Mouse (Mus musculus) heart, embryonic 15.5 days (tissue): Measurements from ENCODE around the gene Gm8113. TPM values are rescaled to one million over a fixed set of nuclear protein-coding genes. Genes with fewer than 3 reads are reported as not detected.
"Not testable (repeated sequence)": the region's sequence is repeated elsewhere in the genome, so short reads cannot be mapped to it uniquely, and the experiment has no call there.

ENCODE experiments used
- ATAC-seq: fragments of 200-750 bp; cut with Nextera tagmentation; replicated peaks from 2 replicates; pipeline ENCODE4 v1.8.0; 2017; ENCODE audit warnings: low read depth, moderate TSS enrichment; ENCODE audit not compliant: insufficient number of reproducible peaks, insufficient read depth, low FRiP score
- H3K27ac ChIP-seq: fragments of 300-500 bp; sonication (generic); 2 replicates; pipeline ENCODE4 v1.5.1; 2015; ENCODE audit warnings: mild to moderate bottlenecking, inconsistent platforms
- H3K27me3 ChIP-seq: fragments of 300-500 bp; sonication (generic); 2 replicates; pipeline ENCODE4 v1.6.1; 2015; ENCODE audit warnings: inconsistent platforms
- H3K36me3 ChIP-seq: fragments of 300-500 bp; sonication (generic); 2 replicates; pipeline ENCODE4 v1.6.1; 2015; ENCODE audit warnings: mild to moderate bottlenecking, inconsistent platforms
- H3K4me1 ChIP-seq: fragments of 300-500 bp; sonication (generic); replicated peaks from 2 replicates; pipeline ENCODE4 v1.6.1; 2015; ENCODE audit warnings: inconsistent platforms
- H3K4me2 ChIP-seq: fragments of 300-500 bp; sonication (generic); 2 replicates; pipeline ENCODE4 v1.6.1; 2015; ENCODE audit warnings: inconsistent platforms, mild to moderate bottlenecking, moderate library complexity
- H3K4me3 ChIP-seq: fragments of 300-500 bp; sonication (generic); 2 replicates; pipeline ENCODE4 v1.5.1; 2015; ENCODE audit warnings: mild to moderate bottlenecking, inconsistent platforms
- H3K9ac ChIP-seq: fragments of 300-500 bp; sonication (generic); 2 replicates; pipeline ENCODE4 v1.6.1; 2015; ENCODE audit warnings: mild to moderate bottlenecking, inconsistent platforms
- H3K9me3 ChIP-seq: fragments of 300-500 bp; sonication (generic); replicated peaks from 2 replicates; pipeline ENCODE4 v1.6.1; 2016; ENCODE audit warnings: inconsistent platforms
- WGBS: fragments of 180-500 bp; shearing (Covaris S2); methylation state at CpG from one replicate; pipeline ENCODE4 v1.1.7; 2015; ENCODE audit warnings: mixed read lengths; 5-methylcytosine and 5-hydroxymethylcytosine counted together
- polyA plus RNA-seq: library from polyadenylated mRNA; unstranded; fragments of >200 nt; fragmentation: Nextera tagmentation; extraction: Ambion mirVana; gene quantifications from 2 replicates; pipeline ENCODE4 v1.2.1, GENCODE M21; 2015

Gm8113 gene
- polyA plus RNA-seq, 1 experiment from 2014 or later = 28.5 TPM

DNA sequence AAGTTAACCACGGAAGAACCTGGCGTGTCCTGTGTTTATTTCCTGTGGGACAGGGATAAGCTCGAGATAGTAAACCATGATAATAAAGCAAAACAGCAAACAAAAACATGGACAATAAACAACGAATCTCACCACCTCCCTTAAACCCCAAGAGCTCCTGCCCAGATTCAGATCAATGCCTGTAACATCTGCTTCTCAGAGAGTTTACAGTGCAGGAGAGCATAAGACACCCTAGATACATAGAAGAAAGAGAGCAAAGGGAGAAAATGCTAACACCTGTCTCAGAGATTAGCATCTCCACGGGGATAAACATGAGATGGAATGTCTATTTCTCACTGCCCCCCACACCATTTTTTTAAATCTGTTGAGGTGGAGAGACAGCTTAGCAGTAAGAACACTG is 8.2 kb downstream of the Gm8113 start:
- 50% methylated on average over 5 of the region's 5 CpGs for WGBS
- not testable (repeated sequence) for H3K4me2 ChIP-seq

DNA sequence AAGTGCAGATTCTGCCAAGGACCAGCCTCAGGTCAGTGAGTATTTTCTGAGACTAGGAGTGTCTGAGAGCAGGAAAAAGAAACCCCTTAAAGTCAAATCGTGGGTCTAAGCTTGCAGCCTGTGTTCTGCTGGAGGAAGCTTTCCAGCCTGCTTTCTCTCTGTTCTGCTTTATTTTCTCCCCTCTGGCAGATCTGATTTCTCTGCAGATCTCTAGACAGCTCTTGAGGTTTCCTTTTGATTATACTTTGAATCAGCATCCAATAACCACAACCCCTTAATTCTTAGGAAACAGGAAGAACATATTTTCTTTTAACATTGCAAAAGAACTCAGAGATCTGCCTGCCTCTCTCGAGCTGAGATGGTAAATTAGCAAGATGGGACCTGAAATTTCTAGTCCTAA is 28.2 kb downstream of the Gm8113 start:
- ATAC-seq, H3K27ac ChIP-seq: not testable (repeated sequence)
- WGBS = 35% methylated on average over 2 of the region's 2 CpGs

More for the DNA sequence above, 8.2 kb downstream of the Gm8113 start:
- H3K27me3 ChIP-seq, H3K9me3 ChIP-seq, H3K9ac ChIP-seq, H3K4me3 ChIP-seq, H3K36me3 ChIP-seq, H3K27ac ChIP-seq, ATAC-seq, H3K4me1 ChIP-seq: not testable (repeated sequence)

DNA sequence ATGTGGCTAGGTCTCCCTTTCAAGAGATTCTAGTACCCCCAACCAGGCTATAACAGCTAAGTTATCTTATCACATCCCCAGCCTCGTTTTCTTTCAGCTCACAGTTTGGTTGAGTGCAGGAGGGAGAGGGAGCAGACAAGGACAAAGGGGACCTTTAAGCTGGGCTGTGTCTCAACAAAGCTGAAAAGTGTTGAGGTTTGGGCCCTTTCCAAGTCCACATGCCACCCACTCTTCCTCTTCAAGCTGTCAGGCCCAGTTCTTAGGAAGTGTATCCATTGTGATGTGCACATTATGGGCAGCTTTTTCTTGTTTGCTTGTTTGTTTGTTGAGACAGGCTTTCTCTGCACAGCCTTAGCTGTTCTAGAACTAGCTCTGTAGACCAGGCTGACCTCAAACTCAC is 29.9 kb downstream of the Gm8113 start:
- not testable (repeated sequence) for H3K4me2 ChIP-seq, H3K9me3 ChIP-seq, H3K9ac ChIP-seq, H3K27ac ChIP-seq, H3K4me1 ChIP-seq, ATAC-seq, H3K4me3 ChIP-seq, H3K27me3 ChIP-seq, H3K36me3 ChIP-seq
- no CpG with 5 or more reads among the region's 1 CpGs for WGBS

More for the DNA sequence above, 28.2 kb downstream of the Gm8113 start:
- H3K27me3 ChIP-seq, H3K36me3 ChIP-seq, H3K4me2 ChIP-seq, H3K4me3 ChIP-seq, H3K9ac ChIP-seq, H3K4me1 ChIP-seq, H3K9me3 ChIP-seq: not testable (repeated sequence)

DNA sequence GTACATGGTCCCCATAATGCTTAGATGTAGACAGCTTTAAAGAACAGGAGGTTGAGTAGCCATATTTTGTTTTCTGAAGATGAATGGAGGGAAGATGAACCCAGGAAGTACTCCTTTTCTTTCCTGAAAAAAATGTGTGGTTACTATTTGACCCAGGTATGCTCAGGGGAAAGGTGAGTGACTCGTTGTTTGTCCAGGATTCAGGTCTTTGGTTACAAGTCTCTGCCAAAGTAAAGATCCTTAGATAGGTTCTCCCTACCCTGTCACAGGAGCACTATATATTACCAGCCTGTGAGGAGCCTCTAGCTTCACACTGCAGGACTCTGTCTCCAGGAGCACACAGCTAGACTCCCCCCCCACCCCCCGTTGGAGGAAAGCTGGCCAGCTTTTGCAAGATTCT is 31.6 kb downstream of the Gm8113 start, which contains the start of gene Ang5:
Gene Ang5, plus strand, starts transcription at position 301 of the 400 bp plus-strand sequence.
- not testable (repeated sequence) for H3K27ac ChIP-seq, H3K9ac ChIP-seq, H3K27me3 ChIP-seq, ATAC-seq, H3K36me3 ChIP-seq, H3K4me3 ChIP-seq, H3K4me1 ChIP-seq, H3K9me3 ChIP-seq, H3K4me2 ChIP-seq
- WGBS = no CpG with 5 or more reads among the region's 2 CpGs

Other genes starting within 250 kb of the Gm8113 start
- gene Gm8165, start 248.2 kb upstream of the Gm8113 start, polyA plus RNA-seq = not detected in 2 replicates
- gene Gm7324, start 227.6 kb upstream of the Gm8113 start, polyA plus RNA-seq = 0.34 and 0.49 TPM in 2 replicates
- gene Gm16506, start 197.9 kb upstream of the Gm8113 start, polyA plus RNA-seq = 0.09 TPM in 1 of 2 replicates, not detected in the other
- gene Gm6526, start 177.5 kb upstream of the Gm8113 start, polyA plus RNA-seq = 0.10 TPM in 1 of 2 replicates, not detected in the other
- not detected in 2 replicates for gene Gm8180, start 140.6 kb upstream of the Gm8113 start, polyA plus RNA-seq
- gene Ear1, start 49.9 kb upstream of the Gm8113 start, polyA plus RNA-seq = not detected in 2 replicates
- not detected in 2 replicates for gene Ear10, start 1.8 kb upstream of the Gm8113 start, polyA plus RNA-seq
- not detected in 2 replicates for gene Ang5, start 31.7 kb downstream of the Gm8113 start, polyA plus RNA-seq
- gene Ang6, start 76.9 kb downstream of the Gm8113 start, polyA plus RNA-seq = not detected in 2 replicates
- gene Ear2, start 177.3 kb downstream of the Gm8113 start, polyA plus RNA-seq = 0.67 TPM in 1 of 2 replicates, not detected in the other
- not detected in 2 replicates for gene Gm3327, start 198.5 kb downstream of the Gm8113 start, polyA plus RNA-seq